Mouse (Mus musculus) adrenal gland, postnatal 25 days (tissue): ENCODE results near the gene Amh. TPM values are rescaled to one million over a fixed set of nuclear protein-coding genes. Genes with fewer than 3 reads are reported as not detected.
"Not testable (repeated sequence)": the region's sequence is repeated elsewhere in the genome, so short reads cannot be mapped to it uniquely, and the experiment has no call there.

Experiments used
- DNase-seq: peaks from one replicate; pipeline ENCODE4 v3.0.0; 2021; ENCODE audit warnings: mixed read lengths
- total RNA-seq: library from RNA; stranded (reverse); gene quantifications from 2 replicates; pipeline ENCODE4 v1.2.3, GENCODE M21; 2021

Amh gene
- total RNA-seq, 1 experiment from 2014 or later = 0.79 TPM

DNA sequence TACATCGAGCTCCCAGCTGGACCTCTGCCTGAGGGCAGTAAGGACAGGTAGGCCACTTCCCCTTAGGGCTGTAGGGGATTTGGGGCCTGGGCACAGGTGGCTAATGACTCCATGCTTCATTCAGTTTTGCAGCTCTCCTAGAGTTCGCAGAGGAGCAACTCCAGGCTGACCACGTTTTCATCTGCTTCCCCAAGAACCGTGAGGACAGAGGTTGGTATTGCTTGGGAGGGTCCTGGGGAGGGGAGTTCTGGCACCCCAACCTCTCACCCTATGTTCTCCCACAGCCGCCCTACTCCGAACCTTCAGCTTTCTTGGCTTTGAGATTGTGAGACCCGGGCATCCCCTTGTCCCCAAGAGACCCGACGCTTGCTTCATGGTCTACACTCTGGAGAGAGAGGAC is 23.5 kb downstream of the Amh start:
- not testable (repeated sequence) for DNase-seq

GRCm38 (mm10) chr10:80829359-80830278 is 24.6 kb downstream of the Amh start:
- DNase-seq = no peak

DNA sequence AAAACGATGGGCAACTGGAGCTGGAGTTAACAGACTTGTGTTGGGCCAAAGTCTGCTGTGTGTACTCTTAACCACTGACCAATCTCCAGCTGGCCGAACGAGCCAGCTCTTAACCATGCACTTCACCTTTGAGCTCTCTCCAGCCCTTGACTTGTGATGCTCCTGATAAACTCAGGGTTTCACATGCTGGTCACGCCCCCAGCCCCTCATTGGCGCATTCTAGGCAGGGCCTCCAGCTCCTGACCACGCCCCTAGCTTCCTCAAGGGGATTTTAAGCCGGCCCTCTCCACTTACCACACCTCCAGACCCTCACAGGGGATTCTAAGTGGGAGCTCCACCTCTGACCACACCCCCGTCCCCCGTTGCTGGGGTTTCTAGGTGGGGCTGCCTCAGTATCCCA is 26.1 kb downstream of the Amh start:
- DNase-seq = peak; percentile 60

GRCm38 (mm10) chr10:80832818-80833217 is 27.8 kb downstream of the Amh start:
- DNase-seq = no peak

- DNase-seq = no peak
Measured at GRCm38 (mm10) chr10:80835617-80836016, 30.6 kb downstream of the Amh start.

DNA sequence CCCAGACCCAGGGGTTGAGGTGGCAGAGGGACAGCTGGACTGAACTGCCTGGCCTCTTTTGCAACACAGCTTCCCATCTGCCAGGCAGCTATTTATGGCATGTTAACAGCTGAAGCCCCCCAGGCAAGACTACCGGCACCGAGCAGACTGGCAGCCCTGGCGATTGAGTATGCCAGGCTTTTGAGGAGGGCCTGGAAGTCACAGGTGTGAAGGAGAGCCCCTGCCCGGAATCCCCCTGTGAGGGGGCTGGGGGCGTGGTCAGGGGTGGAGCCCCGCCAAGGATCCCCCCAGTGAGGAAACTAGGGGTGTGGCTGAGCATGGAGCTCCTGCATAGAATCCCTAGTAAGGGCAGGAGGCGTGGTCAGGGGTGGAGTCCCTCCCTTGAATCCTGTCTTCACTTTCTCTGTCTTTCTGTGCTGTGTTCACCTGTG is 31.9 kb downstream of the Amh start:
- no peak for DNase-seq

DNA sequence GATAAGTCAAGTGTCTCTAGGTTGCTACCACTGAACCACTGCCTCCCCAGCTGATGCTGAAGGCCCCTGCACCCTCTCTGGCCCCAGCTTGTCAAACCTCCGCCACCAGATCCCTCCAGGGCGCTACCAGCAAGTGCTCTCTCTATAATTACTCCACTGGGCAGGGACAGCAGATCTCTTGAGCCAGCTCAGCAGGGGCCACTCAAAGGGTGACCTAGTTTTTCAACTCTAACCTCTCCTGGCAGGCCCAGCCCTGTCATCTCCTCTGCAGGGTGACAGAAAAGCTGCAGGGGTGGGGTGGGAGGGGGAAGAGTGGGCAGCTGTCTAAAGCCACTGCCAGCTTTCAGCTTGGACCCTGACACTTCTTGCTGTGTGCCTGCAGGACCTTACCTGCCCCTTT is 32.8 kb downstream of the Amh start:
- no peak for DNase-seq

GRCm38 (mm10) chr10:80838346-80838912 is 33.4 kb downstream of the Amh start:
- DNase-seq = peak; percentile 46

DNA sequence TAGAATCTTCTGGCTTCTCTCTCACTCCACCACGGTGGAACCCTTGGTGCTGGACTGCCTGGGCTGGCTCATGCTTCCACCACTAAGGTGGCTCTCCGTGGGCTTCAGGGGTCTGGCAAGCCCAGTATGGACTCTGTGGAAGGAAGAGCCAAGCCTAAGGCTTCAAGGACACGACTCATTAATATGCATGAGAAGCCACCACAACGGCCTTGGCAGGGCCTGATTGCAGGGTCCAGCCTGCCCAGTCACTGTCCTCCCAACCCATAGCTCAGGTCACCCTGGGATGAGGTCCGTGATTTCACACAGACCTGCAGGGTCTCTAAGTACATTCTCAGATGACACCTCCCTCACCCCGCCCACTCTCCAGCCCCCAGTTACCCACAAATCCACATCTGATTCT is 34.8 kb downstream of the Amh start:
- no peak for DNase-seq

DNA sequence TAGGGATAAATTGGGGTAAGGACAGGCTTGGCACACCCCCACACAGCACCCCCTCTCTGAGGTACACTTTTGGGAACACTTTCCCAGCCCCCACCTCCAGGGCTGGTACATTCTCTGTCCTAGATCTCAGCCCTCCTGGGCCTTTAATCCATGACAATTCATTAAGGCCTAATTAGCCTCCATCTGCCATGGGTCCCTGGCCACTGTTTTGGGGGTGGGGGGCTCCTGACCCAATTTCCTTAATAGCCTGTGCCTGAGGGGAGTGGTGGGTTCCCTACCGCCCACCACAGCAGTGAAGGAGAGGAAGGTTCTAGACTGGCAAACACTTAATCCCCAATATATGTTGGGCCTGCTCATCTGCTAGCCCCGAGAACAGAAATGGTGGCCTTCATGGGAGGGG is 36.6 kb downstream of the Amh start:
- no peak for DNase-seq

- DNase-seq = no peak
Measured at GRCm38 (mm10) chr10:80842334-80842733, 37.3 kb downstream of the Amh start.

DNA sequence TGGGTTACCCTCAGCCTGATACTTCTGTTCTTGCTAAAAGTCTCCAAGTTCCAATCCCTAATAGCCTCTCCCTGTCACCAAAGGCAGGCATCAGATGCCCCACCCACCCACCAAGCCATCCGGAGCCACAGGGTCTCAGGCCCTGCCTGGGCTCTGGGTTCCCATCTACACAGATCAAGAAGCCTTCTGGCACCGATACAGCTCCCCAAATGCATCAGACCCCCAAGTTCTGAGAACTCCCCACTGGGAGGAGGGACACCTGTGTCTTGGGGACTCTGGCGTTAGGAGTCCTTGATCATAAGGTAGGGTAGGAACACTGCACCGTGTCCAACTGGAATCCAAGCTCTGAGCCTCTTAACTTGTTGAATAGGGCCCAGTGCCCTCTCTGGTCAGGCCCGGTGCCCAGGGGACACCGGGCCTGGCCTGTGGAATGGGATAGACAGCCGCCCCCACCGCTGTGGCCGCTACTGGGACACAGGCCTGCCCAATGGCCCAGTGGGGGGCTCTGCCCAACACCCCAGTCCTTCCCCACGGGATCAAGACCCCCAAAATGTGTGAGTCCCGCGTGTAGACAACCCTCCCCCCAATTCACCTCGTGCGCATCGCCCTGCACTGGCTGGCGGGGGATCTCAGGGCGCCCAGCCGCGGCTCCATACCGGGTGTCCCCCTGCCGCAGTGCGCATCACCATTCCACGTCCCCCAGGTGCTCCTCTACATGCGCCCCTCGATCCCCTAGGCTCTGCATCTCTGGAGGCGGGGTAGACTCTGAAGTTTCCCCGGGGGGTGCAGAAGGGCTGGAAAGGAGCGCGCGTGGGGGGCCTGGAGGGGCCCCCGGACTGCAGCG is 38.3 kb downstream of the Amh start:
- no peak for DNase-seq

DNA sequence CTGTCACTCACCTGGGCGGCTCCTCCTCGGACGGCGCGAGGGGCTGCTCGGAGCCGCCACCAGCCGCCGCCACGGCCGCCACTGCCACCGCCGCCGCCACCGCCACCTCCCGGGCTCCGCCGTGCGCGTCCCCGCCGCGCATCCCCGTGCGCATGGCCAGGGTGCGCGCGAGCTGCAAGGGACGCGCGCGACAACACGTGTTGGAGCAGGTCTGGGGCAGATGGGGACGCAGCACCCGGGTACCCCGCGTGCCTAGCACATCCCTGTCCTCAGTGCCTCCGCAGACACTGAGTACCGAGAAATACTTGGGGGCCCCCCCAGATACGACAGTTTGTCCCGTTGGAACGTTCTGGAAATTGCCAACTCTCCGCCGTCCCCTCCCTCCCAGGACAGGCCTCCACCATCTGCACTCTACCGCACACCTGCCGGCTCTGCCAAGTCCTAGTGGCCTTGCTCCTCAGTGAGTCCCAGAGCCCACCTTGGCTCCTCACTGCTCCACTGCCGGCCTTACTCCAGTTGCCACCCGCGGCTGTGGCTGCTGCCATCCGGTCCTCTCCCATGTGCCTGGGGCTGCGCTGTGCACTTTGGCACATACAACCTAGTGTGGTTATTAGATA is 39.0 kb downstream of the Amh start, which contains the start of gene Lingo3:
TSS of gene Lingo3 (minus strand) at position 109 of the 617 bp plus-strand sequence.
- peak; percentile 49 for DNase-seq

- DNase-seq = no peak
Measured at GRCm38 (mm10) chr10:80845055-80845693, 40.1 kb downstream of the Amh start.

DNA sequence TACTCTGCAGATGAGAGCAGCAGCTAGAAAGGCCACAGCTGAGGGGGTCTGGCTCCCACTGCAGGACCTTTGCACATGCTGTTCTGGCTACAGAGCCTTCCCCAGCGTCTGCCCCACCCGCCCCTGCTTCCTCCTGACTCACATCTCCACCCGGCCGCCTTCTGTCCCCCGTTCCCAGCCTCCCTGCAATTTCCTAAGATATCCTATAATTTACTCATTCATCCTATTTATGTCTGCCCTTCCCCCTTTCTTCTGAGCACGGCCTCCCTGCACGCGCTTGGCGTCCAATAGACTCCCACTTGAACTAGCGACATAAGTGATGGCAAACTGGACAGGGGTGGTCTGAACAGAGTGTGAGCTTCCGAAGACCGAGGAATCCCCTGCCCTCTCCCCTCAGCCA is 40.7 kb downstream of the Amh start:
- no peak for DNase-seq

GRCm38 (mm10) chr10:80848571-80848970 is 43.5 kb downstream of the Amh start:
- DNase-seq = peak; percentile 42

DNA sequence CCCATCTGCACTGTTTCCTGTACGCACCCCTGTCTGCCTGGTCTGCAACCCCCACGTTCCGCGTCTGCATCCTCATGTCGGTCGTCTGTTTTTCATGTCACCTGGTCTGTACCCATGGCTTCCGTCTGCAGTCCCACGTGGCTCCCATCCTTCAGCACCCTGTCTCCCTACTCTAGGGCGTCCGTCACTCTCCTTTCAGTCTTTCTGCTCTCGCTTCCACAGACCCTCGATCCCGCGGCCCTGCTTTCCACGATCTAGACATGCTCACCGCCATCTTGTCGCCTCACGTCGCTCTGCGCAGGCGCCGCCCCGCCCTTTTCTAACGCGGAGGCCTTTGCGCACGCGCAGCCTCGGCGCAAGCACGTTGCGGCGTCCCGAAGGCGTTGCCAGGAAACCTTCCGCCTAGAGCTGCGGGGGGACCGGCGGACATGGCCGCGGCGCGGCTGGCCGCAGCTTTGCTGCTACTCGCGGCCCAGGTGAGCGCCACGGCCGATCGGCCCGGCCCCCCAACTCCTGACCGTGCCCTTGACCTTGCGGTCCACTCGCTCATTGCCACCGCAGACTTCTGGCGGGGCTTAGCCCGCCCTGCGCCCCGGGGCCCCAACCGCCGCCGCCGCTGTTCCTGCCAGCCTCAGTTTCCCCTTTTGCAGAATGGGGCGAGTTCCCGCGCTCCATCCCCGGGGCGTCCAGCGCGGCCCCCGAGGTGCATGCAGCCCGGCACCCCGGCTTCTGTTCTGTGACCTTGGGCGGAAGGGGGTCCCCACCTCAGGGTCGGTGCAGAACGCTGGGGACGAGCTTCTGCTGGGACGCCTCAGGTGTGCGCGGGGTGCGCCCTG is 50.1 kb downstream of the Amh start, which contains the start of the genes Lsm7 and Sppl2b:
TSS of gene Lsm7 (minus strand) at position 297 of the 836 bp plus-strand sequence.
TSS of gene Sppl2b (plus strand) at position 363 of the 836 bp plus-strand sequence.
- DNase-seq = peak; percentile 98

DNA sequence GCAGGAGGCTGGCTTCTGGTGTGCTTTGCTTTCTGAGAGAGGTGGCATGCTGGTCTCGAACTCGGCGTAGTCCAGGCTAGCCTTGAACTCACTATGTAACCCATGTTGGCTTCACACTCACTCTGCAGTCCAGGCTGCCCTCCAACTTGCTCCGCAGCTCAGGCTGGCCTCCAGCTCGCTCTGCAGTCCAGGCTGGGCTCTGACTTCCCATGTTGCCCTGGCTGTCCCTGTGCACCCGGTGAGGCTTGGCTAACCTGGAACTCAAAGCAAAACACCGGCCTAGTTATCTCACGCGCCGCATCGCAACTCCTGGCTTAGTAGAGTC is 50.7 kb downstream of the Amh start:
- DNase-seq = no peak

- no peak for DNase-seq
Measured at GRCm38 (mm10) chr10:80856267-80856666, 51.2 kb downstream of the Amh start.

DNA sequence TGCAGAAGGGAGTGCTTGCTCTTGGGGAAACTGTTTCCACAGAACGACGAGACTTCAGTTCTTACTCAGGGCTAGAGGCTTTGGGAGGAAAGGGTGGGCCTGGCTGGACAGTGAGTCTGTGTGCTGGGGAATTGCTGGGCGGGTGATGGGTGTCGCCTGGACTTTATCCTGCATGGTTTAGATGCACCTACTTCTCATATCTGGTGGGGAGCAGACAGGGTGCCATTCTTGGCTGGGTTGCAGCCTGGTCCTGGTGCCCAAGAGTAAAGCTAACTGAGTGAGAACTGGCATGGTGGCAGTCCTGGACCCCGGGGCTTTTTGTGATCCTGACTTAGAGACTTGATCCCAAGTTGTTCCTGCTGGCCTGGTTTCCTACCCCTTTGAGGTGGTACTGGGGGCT is 51.9 kb downstream of the Amh start:
- no peak for DNase-seq
